Mouse (Mus musculus): ENCODE data around the gene Rrp1.

DNA sequence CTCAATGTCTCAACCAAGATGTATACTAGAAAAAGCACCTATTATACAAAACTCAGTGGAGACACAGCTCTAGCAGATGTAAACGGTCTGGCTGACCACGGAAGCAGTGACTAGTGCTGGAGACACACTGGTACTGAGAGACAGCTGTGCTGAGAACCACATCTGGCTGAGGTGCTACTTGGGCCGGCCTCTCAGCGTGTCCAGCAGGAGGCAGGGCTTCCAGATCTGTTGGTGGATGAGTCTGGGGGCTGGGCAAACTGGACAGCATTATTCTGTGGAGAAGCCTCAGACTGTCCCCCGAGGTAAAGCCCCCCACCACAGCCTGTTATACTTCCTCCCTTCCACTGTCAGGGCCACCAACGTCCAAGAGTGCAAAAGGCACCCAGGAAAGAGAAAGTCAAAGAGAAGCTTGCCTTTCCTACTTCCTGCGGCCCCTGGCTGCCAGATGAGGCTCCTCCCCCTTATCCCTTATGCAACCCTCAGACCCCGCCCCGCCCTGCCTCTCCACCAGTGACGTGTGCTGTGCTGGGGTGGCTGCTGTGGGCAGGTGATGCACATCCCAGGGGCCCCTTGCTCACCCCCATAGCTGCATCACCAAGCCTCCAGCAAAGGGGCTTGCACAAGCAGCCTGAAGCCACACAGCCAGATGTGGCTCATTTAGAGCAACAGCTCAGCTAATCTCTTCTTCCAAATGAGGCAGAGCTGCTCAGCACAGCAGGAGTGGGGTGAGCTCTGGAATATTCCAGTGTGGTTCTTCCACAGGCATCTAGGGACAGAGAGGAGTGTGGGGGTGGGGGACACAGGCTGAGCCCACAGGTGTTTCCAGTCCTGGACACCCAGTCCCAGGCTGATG lies 44.9 kb upstream of the Rrp1 start:
- TF ChIP-seq CTCF (IDR thresholded peaks at IDR 0.05; ENCODE audit: control insufficient read depth, insufficient read depth, low read length) = 0 out of 2 replicates have a peak, but pooled peaks have one; percentile 3
- no peak for TF ChIP-seq POLR2A (IDR thresholded peaks at IDR 0.05; ENCODE audit: borderline replicate concordance, control insufficient read depth, low read depth, low read length)

Measured in bone marrow, adult 2 months (tissue).